Mouse (Mus musculus) lung, postnatal 0 days (tissue): ENCODE data around the gene Actr1a. TPM values are rescaled to one million over a fixed set of nuclear protein-coding genes. Genes with fewer than 3 reads are reported as not detected.

Experiments
- ATAC-seq: fragments of 200-750 bp; cut with Nextera tagmentation; 2 replicates; pipeline ENCODE4 v1.8.0; 2017; ENCODE audit warnings: moderate library complexity
- DNase-seq: peaks from one replicate; pipeline ENCODE4 v3.0.0-alpha.2; 2016; ENCODE audit warnings: low spot score
- H3K27ac ChIP-seq: fragments of 300-500 bp; sonication (generic); 2 replicates; pipeline ENCODE4 v1.5.1; 2014; ENCODE audit warnings: antibody characterized with exemption, mild to moderate bottlenecking, low read length, mixed read lengths
- H3K27me3 ChIP-seq: fragments of 300-500 bp; sonication (generic); replicated peaks from 2 replicates; pipeline ENCODE4 v1.6.1; 2014; ENCODE audit warnings: low read length, mixed read lengths; ENCODE audit not compliant: insufficient read depth
- H3K36me3 ChIP-seq: fragments of 300-500 bp; sonication (generic); 2 replicates; pipeline ENCODE4 v1.6.1; 2014; ENCODE audit warnings: low read length, mixed read lengths; ENCODE audit not compliant: insufficient read depth
- H3K4me1 ChIP-seq: fragments of 300-500 bp; sonication (generic); 2 replicates; pipeline ENCODE4 v1.6.1; 2014; ENCODE audit warnings: antibody characterized with exemption, low read depth, low read length, mixed read lengths; ENCODE audit not compliant: insufficient read depth
- H3K4me2 ChIP-seq: fragments of 300-500 bp; sonication (generic); replicated peaks from 2 replicates; pipeline ENCODE4 v1.6.1; 2014; ENCODE audit warnings: low read depth, mild to moderate bottlenecking, low read length, moderate library complexity, mixed read lengths
- H3K4me3 ChIP-seq: fragments of 300-500 bp; sonication (generic); 2 replicates; pipeline ENCODE4 v1.5.1; 2014; ENCODE audit warnings: low read depth, low read length
- H3K9ac ChIP-seq: fragments of 300-500 bp; sonication (generic); replicated peaks from 2 replicates; pipeline ENCODE4 v1.6.1; 2014; ENCODE audit warnings: low read depth, mild to moderate bottlenecking
- H3K9me3 ChIP-seq: fragments of 300-500 bp; sonication (generic); 2 replicates; pipeline ENCODE4 v1.6.1; 2016; ENCODE audit warnings: low read length, mixed read lengths
- CTCF ChIP-seq: IDR thresholded peaks from 2 replicates; pipeline ENCODE4 v1.5.1; 2016; ENCODE audit warnings: antibody characterized with exemption, mild to moderate bottlenecking
- EP300 ChIP-seq: IDR thresholded peaks from 2 replicates; pipeline ENCODE4 v1.6.1; 2016; ENCODE audit warnings: antibody characterized with exemption, mild to moderate bottlenecking, control low read depth
- WGBS: fragments of 180-500 bp; shearing (Covaris S2); extraction: QIAGEN DNeasy Blood & Tissue Kit; methylation state at CpG from one replicate; pipeline ENCODE4 v1.1.7; 2014; 5-methylcytosine and 5-hydroxymethylcytosine counted together
- polyA plus RNA-seq: library from polyadenylated mRNA; unstranded; fragments of >200 nt; fragmentation: Nextera tagmentation; extraction: Ambion mirVana; gene quantifications from 2 replicates; pipeline ENCODE4 v1.2.1, GENCODE M21; 2015

The Actr1a gene
- polyA plus RNA-seq, 1 experiment from 2014 or later: 104 TPM

GRCm38 (mm10) chr19:46363294-46364009 lies 32.1 kb downstream of the Actr1a start:
- no peak for TF ChIP-seq EP300
- TF ChIP-seq CTCF: no peak
- no peak overlapping the region for H3K27ac ChIP-seq
- ATAC-seq (no peak), DNase-seq (no peak)
- H3K9ac ChIP-seq: no peak overlapping the region
- H3K36me3 ChIP-seq: no peaks in the 10 kb centered on the region
- no peak overlapping the region for H3K4me2 ChIP-seq
- no peaks in the 10 kb centered on the region for H3K9me3 ChIP-seq
- H3K27me3 ChIP-seq: no peaks in the 10 kb centered on the region
- 0 out of 2 replicates have a peak, but pooled peaks cover under 1% of the 10 kb centered on the region for H3K4me1 ChIP-seq
- H3K4me3 ChIP-seq: no peak overlapping the region
- WGBS: 79% methylated on average over 11 of the region's 11 CpGs

GRCm38 (mm10) chr19:46362104-46362503 lies 33.4 kb downstream of the Actr1a start:
- H3K4me2 ChIP-seq: no peak overlapping the region
- no peak overlapping the region for H3K9ac ChIP-seq
- ATAC-seq: no peak
- H3K4me3 ChIP-seq: no peak overlapping the region
- TF ChIP-seq CTCF: no peak
- TF ChIP-seq EP300: no peak
- no peak overlapping the region for H3K27ac ChIP-seq
- WGBS: 80% methylated on average over 8 of the region's 8 CpGs
- no peaks in the 10 kb centered on the region for H3K36me3 ChIP-seq
- no peaks in the 10 kb centered on the region for H3K9me3 ChIP-seq
- no peaks in the 10 kb centered on the region for H3K27me3 ChIP-seq
- DNase-seq: no peak
- peaks cover 9% of the 10 kb centered on the region; the same call in 1 of the 2 replicates for H3K4me1 ChIP-seq

GRCm38 (mm10) chr19:46358381-46358780 lies 37.2 kb downstream of the Actr1a start:
- 62% methylated on average over 4 of the region's 4 CpGs for WGBS
- H3K4me1 ChIP-seq: peaks cover 15% of the 10 kb centered on the region; the same call in 1 of the 2 replicates
- H3K9me3 ChIP-seq: no peaks in the 10 kb centered on the region
- TF ChIP-seq EP300 (no peak), CTCF (no peak)
- H3K27me3 ChIP-seq: no peaks in the 10 kb centered on the region
- H3K36me3 ChIP-seq: no peaks in the 10 kb centered on the region
- peak overlapping the region; percentile 74 for H3K27ac ChIP-seq
- no peak overlapping the region for H3K4me3 ChIP-seq
- no peak overlapping the region for H3K9ac ChIP-seq
- H3K4me2 ChIP-seq: peak overlapping the region; percentile 79; the same call in 1 of the 2 replicates
- ATAC-seq: no peak
- DNase-seq: no peak

GRCm38 (mm10) chr19:46357344-46358280 lies 37.9 kb downstream of the Actr1a start:
- H3K27ac ChIP-seq: peak overlapping the region; percentile 74
- H3K4me2 ChIP-seq: peak overlapping the region; percentile 79
- no peaks in the 10 kb centered on the region for H3K27me3 ChIP-seq
- ATAC-seq: peak; percentile 73
- WGBS: 11% methylated on average over 25 of the region's 25 CpGs
- peaks cover 15% of the 10 kb centered on the region; the same call in 1 of the 2 replicates for H3K4me1 ChIP-seq
- 0 out of 2 replicates have a peak overlapping the region, but pooled peaks have one; percentile 34 for H3K9ac ChIP-seq
- DNase-seq: peak; percentile 77
- TF ChIP-seq EP300 (0 out of 2 replicates have a peak, but pooled peaks have one; percentile 10), CTCF (no peak)
- H3K36me3 ChIP-seq: no peaks in the 10 kb centered on the region
- H3K9me3 ChIP-seq: no peaks in the 10 kb centered on the region
- peak overlapping the region; percentile 48 for H3K4me3 ChIP-seq

GRCm38 (mm10) chr19:46356701-46357138 lies 38.8 kb downstream of the Actr1a start:
- ATAC-seq: peak; percentile 90
- Histone ChIP-seq H3K4me1 (peaks cover 15% of the 10 kb centered on the region; the same call in 1 of the 2 replicates), H3K4me2 (peak overlapping the region; percentile 79), H3K4me3 (peak overlapping the region; percentile 48), H3K27ac (peak overlapping the region; percentile 74), H3K27me3 (no peaks in the 10 kb centered on the region), H3K9ac (0 out of 2 replicates have a peak overlapping the region, but pooled peaks have one; percentile 34), H3K9me3 (no peaks in the 10 kb centered on the region), H3K36me3 (no peaks in the 10 kb centered on the region)
- peak; percentile 94 for DNase-seq
- 1% methylated on average over 28 of the region's 29 CpGs for WGBS
- TF ChIP-seq CTCF: no peak
- no peak for TF ChIP-seq EP300
